Mouse (Mus musculus): ENCODE measurements around the gene Gfpt1.

- TF ChIP-seq POLR2A (IDR thresholded peaks at IDR 0.05; ENCODE audit: borderline replicate concordance, control insufficient read depth, low read depth, low read length) (no peak), CTCF (IDR thresholded peaks at IDR 0.05; ENCODE audit: control insufficient read depth, insufficient read depth, low read length) (no peak)
These were observed 478 bp downstream of the Gfpt1 start for GRCm38 (mm10) chr6:87043131-87043516.

Data from bone marrow, adult 2 months (tissue).